In genomic region chr7:133437866-133438265, GRCm38 (mm10) we compare ENCODE assay signal across 14 mouse cellular contexts.
DNase-seq lines count a peak whose midpoint lies in the region; ATAC-seq and TF ChIP-seq lines count a peak whose summit lies in the region.
"Had no signal": no experiment of that assay in that cellular context is flagged by ENCODE, and none has a peak within 500 bp of the region (broad histone marks: within the 10 kb centered on the region; RNA-seq: fewer than 3 reads in every experiment).

No protein-coding gene starts in this region.

- intact Hi-C loops in heart, postnatal 14 days (cut with DNase I) = no loop called here

- H3K9me3 ChIP-seq in forebrain, embryonic 15.5 days = no peaks in the 10 kb centered on the region; the same call in 1 of the 2 replicates
- H3K9me3 ChIP-seq in midbrain, embryonic 14.5 days (ENCODE audit: control insufficient read depth, low read length) = no peaks in the 10 kb centered on the region
- H3K9me3 ChIP-seq in intestine, postnatal 0 days (ENCODE audit: control insufficient read depth) = no peaks in the 10 kb centered on the region
- H3K9me3 ChIP-seq: hindbrain, embryonic 15.5 days had no signal

- TF ChIP-seq CTCF in intestine, postnatal 0 days (IDR thresholded peaks at IDR 0.05; ENCODE audit: low read depth) = no peak

- no peak overlapping the region for H3K9ac ChIP-seq in forebrain, embryonic 15.5 days (replicated peaks)
- H3K9ac ChIP-seq in midbrain, embryonic 14.5 days (replicated peaks; ENCODE audit: low read length) = no peak overlapping the region
- H3K9ac ChIP-seq in intestine, postnatal 0 days (ENCODE audit: low read depth, low read length) = no peak overlapping the region
- H3K9ac ChIP-seq: hindbrain, embryonic 15.5 days had no signal

- ATAC-seq in forebrain, embryonic 15.5 days (replicated peaks) = no peak
- ATAC-seq in midbrain, embryonic 14.5 days (ENCODE audit: low FRiP score, low TSS enrichment) = no peak
- no peak for ATAC-seq in intestine, postnatal 0 days

- no peaks in the 10 kb centered on the region for H3K27me3 ChIP-seq in forebrain, embryonic 15.5 days
- no peaks in the 10 kb centered on the region for H3K27me3 ChIP-seq in midbrain, embryonic 14.5 days (ENCODE audit: control insufficient read depth, insufficient read depth, low read length)
- no peaks in the 10 kb centered on the region for H3K27me3 ChIP-seq in intestine, postnatal 0 days (replicated peaks; ENCODE audit: control insufficient read depth, insufficient read depth, low read length)
- H3K27me3 ChIP-seq: hindbrain, embryonic 15.5 days had no signal

- no peaks in the 10 kb centered on the region for H3K36me3 ChIP-seq in forebrain, embryonic 15.5 days
- H3K36me3 ChIP-seq in midbrain, embryonic 14.5 days (ENCODE audit: control insufficient read depth, insufficient read depth, low read length) = no peaks in the 10 kb centered on the region
- no peaks in the 10 kb centered on the region for H3K36me3 ChIP-seq in intestine, postnatal 0 days (ENCODE audit: control insufficient read depth, insufficient read depth)
- H3K36me3 ChIP-seq: G1E; hindbrain, embryonic 15.5 days had no signal

- peak; percentile 40 for DNase-seq in heart, adult 11 months
- no peak for DNase-seq in heart, postnatal 14 days
- peak; percentile 58 for DNase-seq in embryo, embryonic 11 days
- peak; percentile 61 for DNase-seq in midbrain, embryonic 14.5 days
- no peak for DNase-seq in kidney, postnatal 25 days
- DNase-seq in adrenal gland, adult 2 months = no peak
- DNase-seq: kidney, postnatal 10 days had no signal

- H3K4me3 ChIP-seq in forebrain, embryonic 15.5 days = no peak overlapping the region
- no peak overlapping the region for H3K4me3 ChIP-seq in midbrain, embryonic 14.5 days (replicated peaks; ENCODE audit: low read depth, low read length)
- no peak overlapping the region for H3K4me3 ChIP-seq in intestine, postnatal 0 days (ENCODE audit: low read depth, low read length)
- H3K4me3 ChIP-seq: hindbrain, embryonic 15.5 days; myocyte had no signal

- H3K4me2 ChIP-seq in forebrain, embryonic 15.5 days (replicated peaks) = no peak overlapping the region
- no peak overlapping the region for H3K4me2 ChIP-seq in midbrain, embryonic 14.5 days (ENCODE audit: low read length)
- H3K4me2 ChIP-seq in intestine, postnatal 0 days (replicated peaks; ENCODE audit: low read depth) = no peak overlapping the region
- H3K4me2 ChIP-seq: heart, embryonic 11.5 days; hindbrain, embryonic 15.5 days; liver, embryonic 11.5 days had no signal

- H3K27ac ChIP-seq in forebrain, embryonic 15.5 days (replicated peaks) = peak overlapping the region; percentile 27; the same call in 1 of the 2 replicates
- no peak overlapping the region for H3K27ac ChIP-seq in midbrain, embryonic 14.5 days (replicated peaks; ENCODE audit: low read depth, low read length)
- H3K27ac ChIP-seq in intestine, postnatal 0 days (ENCODE audit: low read depth, low read length) = no peak overlapping the region
- H3K27ac ChIP-seq: hindbrain, embryonic 15.5 days had no signal

- peaks cover 35% of the 10 kb centered on the region for H3K4me1 ChIP-seq in forebrain, embryonic 15.5 days
- peaks cover 20% of the 10 kb centered on the region for H3K4me1 ChIP-seq in midbrain, embryonic 14.5 days (ENCODE audit: control insufficient read depth, insufficient read depth, low read length)
- no peaks in the 10 kb centered on the region for H3K4me1 ChIP-seq in intestine, postnatal 0 days (replicated peaks; ENCODE audit: control insufficient read depth, insufficient read depth, low read length)

- WGBS in forebrain, embryonic 15.5 days = 9% methylated on average over 7 of the region's 7 CpGs
- WGBS in midbrain, embryonic 14.5 days = 3% methylated on average over 7 of the region's 7 CpGs
- 60% methylated on average over 7 of the region's 7 CpGs for WGBS in intestine, postnatal 0 days

Comparison
In these comparisons a context has a peak if more than half of its experiments do, and no peak if none do; other contexts are left out.
1. DNase-seq: peak in heart, adult 11 months (single experiment), embryo, embryonic 11 days (single experiment) and midbrain, embryonic 14.5 days (single experiment); none in heart, postnatal 14 days (0 of 2), kidney, postnatal 25 days (0 of 2) and adrenal gland, adult 2 months (single experiment).